Mouse (Mus musculus) liver, postnatal 0 days (tissue): ENCODE results near the gene Ror1.

Experiments used
- CTCF ChIP-seq: sonication (generic); IDR thresholded peaks from 2 replicates; pipeline ENCODE4 v1.5.1; 2016; ENCODE audit warnings: antibody characterized with exemption, low read depth
- EP300 ChIP-seq: IDR thresholded peaks from 2 replicates; pipeline ENCODE4 v1.6.1; 2016; ENCODE audit warnings: antibody characterized with exemption, low read depth, mild to moderate bottlenecking

- TF ChIP-seq CTCF (no peak), EP300 (no peak)
Measured at GRCm38 (mm10) chr4:100286800-100287199, 191.2 kb downstream of the Ror1 start.
